Mouse (Mus musculus): ENCODE data around the gene Abhd6. TPM values are rescaled to one million over a fixed set of nuclear protein-coding genes. Genes with fewer than 3 reads are reported as not detected.
"Not testable (repeated sequence)": the region's sequence is repeated elsewhere in the genome, so short reads cannot be mapped to it uniquely, and the experiment has no call there.

Abhd6 gene
- polyA plus RNA-seq, 1 experiment from 2014 or later = 26.9 TPM

DNA sequence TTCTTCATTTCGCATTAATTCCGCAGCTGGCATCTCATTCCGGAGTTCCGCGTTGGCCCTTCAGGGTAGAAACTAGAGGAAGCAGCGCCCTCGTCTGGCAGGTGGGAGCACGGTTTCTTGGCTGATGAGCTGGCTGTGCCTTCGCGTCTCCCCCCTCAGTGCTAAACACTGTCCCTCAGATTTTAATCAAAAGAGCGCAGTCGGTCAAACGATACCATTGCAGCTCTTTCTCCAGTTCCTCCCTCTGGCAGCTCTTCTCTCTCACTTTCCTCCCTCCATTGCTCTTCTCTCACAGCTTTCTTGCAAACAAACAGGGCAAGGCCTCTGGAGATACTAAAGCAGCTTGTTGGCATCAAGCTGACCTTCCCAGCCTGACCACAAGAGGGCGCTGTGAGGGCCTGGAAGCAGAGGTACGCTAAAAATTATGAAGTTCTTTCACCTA, 5.4 kb upstream of the Abhd6 start:
- DNase-seq (ENCODE audit: low read depth, low spot score) (no peak), ATAC-seq (peak; percentile 88)
- POLR2A ChIA-PET = no interaction called here
- in situ Hi-C loops (cut with MboI; ENCODE audit: low pct_unique_long_range_greater_than_20kb) = no loop called here
- TF ChIP-seq CTCF (IDR thresholded peaks at IDR 0.05) = no peak
- CTCF ChIA-PET = interaction anchor here (0.6 to 8.6 kb wide), 35 partner anchors 9 to 182 kb away, joined by 3 to 105 read pairs (median 4); no protein-coding TSS in a partner anchor
- H3K27me3 ChIP-seq = no peaks in the 10 kb centered on the region

DNA sequence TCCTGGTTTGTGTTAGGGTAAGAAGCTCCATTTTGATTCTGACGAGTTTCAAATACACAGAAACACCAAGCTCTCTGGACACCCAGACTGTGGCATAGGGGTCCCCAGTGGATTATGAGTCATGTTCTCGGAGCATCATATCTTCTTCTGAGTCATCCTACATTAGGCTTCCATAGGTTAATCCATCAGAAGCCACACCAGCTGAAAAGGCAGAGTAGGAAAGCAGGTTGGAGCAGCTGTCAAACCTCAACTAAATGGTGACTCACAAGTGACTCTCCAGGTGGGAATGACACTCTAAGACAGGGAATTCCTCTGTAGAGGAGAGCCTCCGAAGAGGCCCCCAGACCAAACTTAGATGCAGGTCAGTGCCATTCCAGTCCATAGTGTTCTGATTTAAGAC, 3.7 kb upstream of the Abhd6 start:
- DNase-seq (ENCODE audit: low read depth, low spot score) (no peak), ATAC-seq (no peak)
- no peaks in the 10 kb centered on the region for H3K27me3 ChIP-seq
- in situ Hi-C loops (cut with MboI; ENCODE audit: low pct_unique_long_range_greater_than_20kb) = no loop called here
- no peak for TF ChIP-seq CTCF (IDR thresholded peaks at IDR 0.05)
- CTCF ChIA-PET = interaction anchor here (0.8 to 1.1 kb wide), 3 partner anchors 17 to 104 kb away, joined by 3 read pairs; no protein-coding TSS in a partner anchor
- POLR2A ChIA-PET = no interaction called here

DNA sequence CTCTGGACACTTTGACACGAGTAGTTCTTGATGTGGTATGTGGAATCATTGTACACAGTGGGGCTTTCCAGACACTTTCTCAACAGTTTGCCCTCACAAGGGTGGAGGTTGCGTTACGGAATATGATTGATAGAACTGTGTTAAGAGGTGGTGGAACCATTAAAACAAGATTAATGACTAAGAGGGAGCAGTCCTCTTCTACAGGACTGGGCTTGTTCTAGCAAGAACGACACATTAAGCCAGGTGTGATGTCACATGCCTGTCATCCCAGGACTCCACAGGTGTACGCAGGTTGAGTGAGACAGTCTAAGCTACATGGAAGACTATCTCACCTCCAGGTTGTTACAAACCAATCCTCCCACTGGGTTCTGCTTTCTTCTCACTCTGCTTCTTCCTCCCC, 3.3 kb upstream of the Abhd6 start:
- POLR2A ChIA-PET = no interaction called here
- no peak for TF ChIP-seq CTCF (IDR thresholded peaks at IDR 0.05)
- CTCF ChIA-PET = interaction anchor here (0.8 to 1.1 kb wide), 3 partner anchors 18 to 103 kb away, joined by 3 read pairs; no protein-coding TSS in a partner anchor
- no peaks in the 10 kb centered on the region for H3K27me3 ChIP-seq
- ATAC-seq (no peak), DNase-seq (ENCODE audit: low read depth, low spot score) (no peak)
- in situ Hi-C loops (cut with MboI; ENCODE audit: low pct_unique_long_range_greater_than_20kb) = no loop called here

DNA sequence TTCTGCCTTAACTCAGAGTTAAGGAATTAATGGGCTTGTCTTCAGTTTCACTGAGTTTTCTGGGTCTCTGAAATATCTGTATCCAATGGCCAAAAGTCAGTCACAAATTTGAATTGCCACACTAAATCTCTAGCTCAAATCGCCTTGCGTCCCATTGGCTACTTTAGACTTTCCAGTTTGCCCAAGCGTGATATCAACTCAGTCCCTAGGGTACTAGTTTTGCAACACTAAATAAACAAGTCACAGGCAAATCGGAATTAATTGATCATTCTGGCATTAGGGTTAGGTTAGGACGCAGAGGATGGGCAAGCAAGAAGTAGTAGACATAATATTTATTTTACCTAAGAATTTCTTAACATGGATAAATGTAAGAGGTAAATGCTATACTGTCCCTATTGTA, 2.5 kb upstream of the Abhd6 start:
- H3K27me3 ChIP-seq = no peaks in the 10 kb centered on the region
- ATAC-seq = no peak
- ChIA-PET POLR2A (no interaction called here), CTCF (no interaction called here)
- no peak for DNase-seq (ENCODE audit: low read depth, low spot score)
- in situ Hi-C loops (cut with MboI; ENCODE audit: low pct_unique_long_range_greater_than_20kb) = loop anchor here (5.0 kb wide), 2 partner anchors 38 to 42 kb away; no protein-coding TSS in a partner anchor
- no peak for TF ChIP-seq CTCF (IDR thresholded peaks at IDR 0.05)

DNA sequence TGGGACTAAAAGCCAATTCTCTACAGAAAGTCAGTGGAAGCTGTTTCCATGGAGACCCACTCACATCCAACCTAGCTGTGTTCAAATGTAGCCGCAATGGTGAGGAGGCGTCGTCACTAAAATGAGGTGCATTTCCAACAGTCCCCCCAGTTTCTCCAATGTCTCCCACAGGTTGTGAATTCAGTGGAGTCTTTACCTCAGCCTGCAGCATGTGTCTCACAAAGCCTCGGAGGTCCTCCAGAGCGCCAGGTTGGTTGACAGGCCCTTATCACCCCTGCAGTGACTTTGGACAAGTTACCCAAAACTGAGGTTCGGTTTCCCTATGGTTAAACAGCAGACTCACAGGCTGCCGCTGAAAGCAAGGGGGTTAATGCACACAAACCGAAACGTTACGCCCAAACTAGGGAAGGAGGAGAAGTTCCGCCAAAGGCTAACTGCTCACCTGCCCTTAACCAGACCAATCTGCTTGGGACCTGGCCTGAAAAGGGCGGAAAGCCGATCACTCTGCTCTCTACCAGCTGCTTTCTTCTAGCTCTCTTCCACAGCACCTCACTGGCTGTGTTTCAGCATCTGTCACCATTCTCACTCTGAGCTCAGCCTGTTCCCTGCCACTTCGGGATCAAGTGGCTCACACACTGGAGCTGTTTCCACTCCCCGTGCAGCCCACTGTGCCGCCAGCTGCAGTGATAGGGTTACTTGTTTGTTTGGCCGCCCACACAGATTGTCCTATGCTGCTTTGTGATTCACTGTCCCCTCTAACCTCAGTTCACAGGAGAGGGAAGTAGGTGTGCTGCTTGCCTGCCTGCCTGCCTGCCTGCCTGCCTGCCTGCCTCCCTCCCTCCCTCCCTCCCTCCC, 1.6 kb upstream of the Abhd6 start:
- POLR2A ChIA-PET = no interaction called here
- H3K27me3 ChIP-seq = no peaks in the 10 kb centered on the region
- no peak for DNase-seq (ENCODE audit: low read depth, low spot score)
- no peak for ATAC-seq
- CTCF ChIA-PET = no interaction called here
- in situ Hi-C loops (cut with MboI; ENCODE audit: low pct_unique_long_range_greater_than_20kb) = loop anchor here (5.0 kb wide), 2 partner anchors 39 to 41 kb away; no protein-coding TSS in a partner anchor
- no peak for TF ChIP-seq CTCF (IDR thresholded peaks at IDR 0.05)

DNA sequence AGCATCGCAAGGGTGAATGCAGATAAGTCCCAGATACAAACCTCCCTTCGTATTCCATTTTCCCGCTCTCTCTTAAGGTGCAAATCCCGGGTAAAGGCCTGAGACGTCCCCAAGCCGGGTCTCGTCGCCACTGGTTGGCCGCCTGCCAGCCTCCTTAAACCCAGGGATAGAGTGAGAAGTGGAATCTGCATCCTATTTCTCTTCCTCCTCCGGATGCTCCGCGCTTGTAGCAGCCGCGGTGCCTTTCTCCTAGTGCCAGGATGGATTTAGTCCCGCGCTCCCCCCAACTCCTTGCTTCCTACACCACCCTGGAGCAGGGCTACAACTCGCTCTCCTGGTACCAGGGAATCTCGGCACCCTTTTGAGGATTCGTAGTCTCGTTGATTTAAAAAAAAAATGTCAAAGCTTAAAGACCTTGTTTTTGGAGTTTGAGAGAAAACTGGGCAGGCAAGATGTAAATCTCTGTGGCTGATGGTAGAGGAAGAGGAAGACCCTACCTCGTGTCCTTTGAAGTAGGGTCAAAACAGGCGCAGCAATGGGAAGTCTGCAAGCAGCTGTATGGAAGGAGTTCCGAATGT, 480 bp downstream of the Abhd6 start:
- DNase-seq (ENCODE audit: low read depth, low spot score) (no peak), ATAC-seq (peak; percentile 32)

GRCm38 (mm10) chr14:8003727-8004670, 1.3 kb downstream of the Abhd6 start:
- H3K27me3 ChIP-seq = no peaks in the 10 kb centered on the region
- POLR2A ChIA-PET = no interaction called here
- CTCF ChIA-PET = interaction anchor here (0.9 to 1.8 kb wide), 4 partner anchors 13 to 40 kb away, joined by 3 to 6 read pairs (median 4); no protein-coding TSS in a partner anchor
- DNase-seq (ENCODE audit: low read depth, low spot score) (no peak), ATAC-seq (no peak)
- no peak for TF ChIP-seq CTCF (IDR thresholded peaks at IDR 0.05)
- in situ Hi-C loops (cut with MboI; ENCODE audit: low pct_unique_long_range_greater_than_20kb) = loop anchor here (5.0 kb wide), 2 partner anchors 38 to 42 kb away; no protein-coding TSS in a partner anchor

More for the DNA sequence above, 480 bp downstream of the Abhd6 start:
- no peak for TF ChIP-seq CTCF (IDR thresholded peaks at IDR 0.05)
- ChIA-PET POLR2A (no interaction called here), CTCF (interaction anchor here (0.9 to 1.8 kb wide), 4 partner anchors 13 to 41 kb away, joined by 3 to 6 read pairs (median 4); no protein-coding TSS in a partner anchor)
- in situ Hi-C loops (cut with MboI; ENCODE audit: low pct_unique_long_range_greater_than_20kb) = loop anchor here (5.0 kb wide), 2 partner anchors 39 to 41 kb away; no protein-coding TSS in a partner anchor
- no peaks in the 10 kb centered on the region for H3K27me3 ChIP-seq

- ATAC-seq; H3K27me3 ChIP-seq; DNase-seq (ENCODE audit: low read depth, low spot score); in situ Hi-C loops (cut with MboI; ENCODE audit: low pct_unique_long_range_greater_than_20kb); POLR2A ChIA-PET: not testable (repeated sequence)
- CTCF ChIA-PET = interaction anchor here (1.1 to 1.3 kb wide), 2 partner anchors 9 to 12 kb away, joined by 3 read pairs; no protein-coding TSS in a partner anchor
Observed at GRCm38 (mm10) chr14:8006061-8006460, 3.4 kb downstream of the Abhd6 start.

DNA sequence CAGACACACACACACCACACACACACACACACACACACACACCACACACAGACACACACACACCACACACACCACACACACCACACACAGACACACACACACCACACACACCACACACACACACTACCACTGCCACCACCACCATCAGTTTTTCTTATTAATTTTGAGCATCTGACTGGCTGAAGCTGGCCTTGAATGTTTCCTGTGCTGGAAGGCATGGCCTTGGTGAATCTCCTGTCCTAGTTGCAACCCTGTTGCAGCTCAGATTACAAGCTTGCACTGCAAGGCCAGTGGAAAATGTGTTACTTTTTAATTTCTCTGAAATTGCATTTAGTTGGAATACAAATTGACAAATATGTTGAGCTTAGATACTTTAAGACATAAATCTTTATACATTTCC, 4.4 kb downstream of the Abhd6 start:
- in situ Hi-C loops (cut with MboI; ENCODE audit: low pct_unique_long_range_greater_than_20kb) = no loop called here
- ChIA-PET POLR2A (interaction anchor here (1.0 kb wide), 1 partner anchor 9 kb away, joined by 3 read pairs; no protein-coding TSS in a partner anchor), CTCF (interaction anchor here (1.2 to 1.4 kb wide), 2 partner anchors 10 to 22 kb away, joined by 3 to 4 read pairs; no protein-coding TSS in a partner anchor)
- ATAC-seq = no peak
- no peak for TF ChIP-seq CTCF (IDR thresholded peaks at IDR 0.05)
- no peaks in the 10 kb centered on the region for H3K27me3 ChIP-seq
- DNase-seq (ENCODE audit: low read depth, low spot score) = no peak

DNA sequence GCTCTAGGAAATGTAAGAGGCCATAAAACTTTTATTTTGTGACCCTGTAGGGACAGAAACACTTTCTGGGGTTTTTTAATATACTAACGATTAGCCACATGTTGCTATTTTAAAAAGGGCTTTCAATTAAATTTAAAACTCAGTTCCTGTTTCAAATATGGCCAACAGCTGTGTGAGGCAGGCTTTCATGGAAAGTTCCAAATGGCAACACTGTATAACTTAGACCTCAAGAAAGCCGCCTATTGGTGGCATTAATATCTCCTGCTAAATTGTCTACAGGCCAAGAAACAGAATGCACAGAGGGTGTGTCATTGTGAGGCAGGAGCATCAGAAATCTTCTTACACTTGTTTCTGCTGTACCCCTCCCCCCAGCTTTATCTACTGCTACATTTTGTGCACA, 4.8 kb downstream of the Abhd6 start:
- ChIA-PET POLR2A (interaction anchor here (1.0 kb wide), 1 partner anchor 9 kb away, joined by 3 read pairs; no protein-coding TSS in a partner anchor), CTCF (interaction anchor here (1.2 to 1.4 kb wide), 2 partner anchors 10 to 22 kb away, joined by 3 to 4 read pairs; no protein-coding TSS in a partner anchor)
- no peak for TF ChIP-seq CTCF (IDR thresholded peaks at IDR 0.05)
- DNase-seq (ENCODE audit: low read depth, low spot score) (no peak), ATAC-seq (no peak)
- in situ Hi-C loops (cut with MboI; ENCODE audit: low pct_unique_long_range_greater_than_20kb) = no loop called here
- H3K27me3 ChIP-seq = no peaks in the 10 kb centered on the region
